ENCODE assay signal across 8 mouse cellular contexts in the genomic region with DNA sequence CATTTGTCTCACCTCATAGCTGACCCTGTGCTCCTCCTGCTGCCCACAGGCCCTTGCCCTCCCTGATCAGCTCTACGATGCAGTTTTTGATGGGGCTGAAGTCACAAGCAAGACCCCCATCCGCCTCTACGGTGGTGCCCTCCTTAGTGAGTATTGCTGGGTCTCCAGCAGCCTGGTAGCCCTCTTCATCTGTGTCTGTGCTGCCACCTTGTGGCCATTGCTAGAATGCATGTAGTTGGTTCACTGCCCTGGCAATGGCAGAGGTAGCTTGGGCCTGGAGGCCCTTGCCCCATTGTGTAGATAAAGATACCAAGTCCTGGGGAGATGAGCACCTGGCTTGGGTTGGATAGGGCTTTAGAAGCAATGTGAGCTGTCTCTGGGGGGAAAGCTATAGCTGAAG. TPM values are rescaled to one million over a fixed set of nuclear protein-coding genes. Genes with fewer than 3 reads are reported as not detected.
DNase-seq lines count a peak whose midpoint lies in the region; ATAC-seq lines count a peak whose summit lies in the region.

No protein-coding gene starts in this region.

- H3K36me3 ChIP-seq in heart, embryonic 15.5 days, result no peaks in the 10 kb centered on the region; the same call in 1 of the 2 replicates
- H3K36me3 ChIP-seq in liver, embryonic 11.5 days (ENCODE audit: control insufficient read depth, insufficient read depth, low read length), result no peaks in the 10 kb centered on the region; the same call in 1 of the 2 replicates

- no peak overlapping the region for H3K4me3 ChIP-seq in heart, embryonic 15.5 days
- no peak overlapping the region for H3K4me3 ChIP-seq in liver, embryonic 11.5 days (ENCODE audit: low read depth, low read length)

- H3K9ac ChIP-seq in heart, embryonic 15.5 days, result no peak overlapping the region
- H3K9ac ChIP-seq in liver, embryonic 11.5 days (ENCODE audit: low read depth, low read length), result no peak overlapping the region

- peaks cover 24% of the 10 kb centered on the region for H3K4me1 ChIP-seq in heart, embryonic 15.5 days (replicated peaks)
- H3K4me1 ChIP-seq in liver, embryonic 11.5 days (replicated peaks; ENCODE audit: control insufficient read depth, insufficient read depth, low read length), result no peaks in the 10 kb centered on the region

- H3K4me2 ChIP-seq in heart, embryonic 15.5 days, result no peak overlapping the region
- H3K4me2 ChIP-seq in liver, embryonic 11.5 days, result no peak overlapping the region

- peak; percentile 93 for DNase-seq in CD4-positive, CD25-positive, alpha-beta regulatory T cell, adult 2 months (ENCODE audit: low read depth, low spot score)
- DNase-seq in brain, adult 2 months (ENCODE audit: low read depth, low spot score), result peak; percentile 91
- DNase-seq in kidney, postnatal 10 days, result peak; percentile 96
- peak; percentile 76 for DNase-seq in liver, embryonic 11.5 days (ENCODE audit: low spot score)
- DNase-seq in natural killer cell, adult 2 months (ENCODE audit: low spot score in 2 of 2), result peak; percentile 84 to 91
- DNase-seq in spleen, postnatal 4 days (ENCODE audit: low spot score in 2 of 2), result peak; percentile 88 to 97

- no peak overlapping the region for H3K27ac ChIP-seq in heart, embryonic 15.5 days
- H3K27ac ChIP-seq in liver, embryonic 11.5 days (ENCODE audit: low read depth, low read length), result no peak overlapping the region

- H3K27me3 ChIP-seq in heart, embryonic 15.5 days, result 0 out of 2 replicates have a peak, but pooled peaks cover 4% of the 10 kb centered on the region
- H3K27me3 ChIP-seq in liver, embryonic 11.5 days (replicated peaks; ENCODE audit: control insufficient read depth, insufficient read depth, low read length), result 0 out of 2 replicates have a peak, but pooled peaks cover 5% of the 10 kb centered on the region

- 20% methylated on average over 3 of the region's 3 CpGs for WGBS in heart, embryonic 15.5 days
- WGBS in liver, embryonic 11.5 days, result 20% methylated on average over 3 of the region's 3 CpGs

- ATAC-seq in erythroid progenitor cell, adult 5-6 weeks (replicated peaks; ENCODE audit: low FRiP score, poor library complexity, severe bottlenecking), result peak; percentile 65
- 0 out of 2 replicates have a peak, but pooled peaks have one; percentile 24 for ATAC-seq in heart, embryonic 15.5 days (replicated peaks; ENCODE audit: insufficient number of reproducible peaks, insufficient read depth, low FRiP score, low read depth)
- peak; percentile 31 for ATAC-seq in liver, embryonic 11.5 days (replicated peaks; ENCODE audit: low FRiP score)

- H3K9me3 ChIP-seq in heart, embryonic 15.5 days (replicated peaks), result no peaks in the 10 kb centered on the region
- no peaks in the 10 kb centered on the region for H3K9me3 ChIP-seq in liver, embryonic 11.5 days (ENCODE audit: control insufficient read depth, low read length)

RNA-seq across cellular contexts. Expression of gene Trp53i11, which starts 11.5 kb away (rescaled TPM):
- total RNA-seq in erythroid progenitor cell, adult 5-6 weeks (2015; ENCODE audit: low replicate concordance), result 5.0 and 5.4 TPM in 2 replicates
- 3.4 and 7.2 TPM in 2 replicates for total RNA-seq in erythroid progenitor cell, adult 5-6 weeks (2017; ENCODE audit: low replicate concordance)
- polyA plus RNA-seq in heart, embryonic 15.5 days (2015; fragmentation: Nextera tagmentation; extraction: Ambion mirVana), result 19.7 and 31.6 TPM in 2 replicates
- 10.5 and 14.0 TPM in 2 replicates for polyA plus RNA-seq in liver, embryonic 11.5 days (2014; fragmentation: Nextera tagmentation; extraction: Ambion mirVana)
